Mouse (Mus musculus) MEL (cell line): ENCODE results near the gene Ncf1. TPM values are rescaled to one million over a fixed set of nuclear protein-coding genes. Genes with fewer than 3 reads are reported as not detected.

Experiments
- DNase-seq: peaks from one replicate; pipeline ENCODE4 v3.0.0; 2011; ENCODE audit warnings: low read depth, low spot score
- H3K27ac ChIP-seq: 2 replicates; pipeline ENCODE4 v1.5.1; 2012; ENCODE audit warnings: low read depth, mild to moderate bottlenecking, control low read depth, low read length, moderate library complexity; ENCODE audit not compliant: control insufficient read depth
- H3K27me3 ChIP-seq, 2 experiments: fragments of 150-350 bp in 1 of 2; sonication (generic) in 1 of 2; 2 replicates each; pipeline ENCODE4 v1.6.1; 2012; ENCODE audit warnings: low read length in 2 of 2, mild to moderate bottlenecking in 2 of 2, improper control_type of control experiment in 1 of 2, moderate library complexity in 1 of 2; ENCODE audit not compliant: insufficient read depth in 2 of 2, control insufficient read depth in 1 of 2
- H3K36me3 ChIP-seq, 2 experiments: 2 replicates each; pipeline ENCODE4 v1.6.1; 2012 to 2014; ENCODE audit warnings: low read length in 2 of 2, improper control_type of control experiment in 1 of 2, inconsistent platforms in 1 of 2, mild to moderate bottlenecking in 1 of 2; ENCODE audit not compliant: insufficient read depth in 2 of 2, control insufficient read depth in 1 of 2
- H3K4me1 ChIP-seq, 2 experiments: fragments of 150-350 bp in 1 of 2; sonication (generic) in 1 of 2; 2 replicates each; pipeline ENCODE4 v1.6.1; 2012; ENCODE audit warnings: low read length in 2 of 2, improper control_type of control experiment in 1 of 2, mild to moderate bottlenecking in 1 of 2; ENCODE audit not compliant: insufficient read depth in 2 of 2, control insufficient read depth in 1 of 2
- H3K4me3 ChIP-seq, 2 experiments: fragments of 150-350 bp in 1 of 2; sonication (generic) in 1 of 2; 2 replicates each; pipeline ENCODE4 v1.5.1; 2012; ENCODE audit warnings: low read depth in 2 of 2, low read length in 2 of 2, mild to moderate bottlenecking in 2 of 2, moderate library complexity in 2 of 2, control low read depth in 1 of 2, improper control_type of control experiment in 1 of 2; ENCODE audit not compliant: control insufficient read depth in 1 of 2, insufficient read depth in 1 of 2
- H3K79me2 ChIP-seq: 2 replicates; pipeline ENCODE4 v1.6.1; 2012; ENCODE audit warnings: mild to moderate bottlenecking, low read length, moderate library complexity; ENCODE audit not compliant: control insufficient read depth, poor library complexity, insufficient read depth
- H3K9ac ChIP-seq: 2 replicates; pipeline ENCODE4 v1.6.1; 2012; ENCODE audit warnings: low read depth, mild to moderate bottlenecking, control low read depth, low read length, moderate library complexity; ENCODE audit not compliant: control insufficient read depth, poor library complexity, severe bottlenecking
- H3K9me3 ChIP-seq: fragments of 150-350 bp; sonication (generic); replicated peaks from 2 replicates; pipeline ENCODE4 v1.6.1; 2012; ENCODE audit warnings: mild to moderate bottlenecking, low read length, improper control_type of control experiment, moderate library complexity; ENCODE audit not compliant: insufficient read depth
- BHLHE40 ChIP-seq: IDR thresholded peaks from 2 replicates; pipeline ENCODE4 v1.6.1; 2012; ENCODE audit warnings: low read depth, mild to moderate bottlenecking, inconsistent platforms, low read length, improper control_type of control experiment, borderline replicate concordance
- CTCF ChIP-seq, 3 experiments: IDR thresholded peaks in 2 of 3; conservative IDR thresholded peaks in 1 of 3; 2 replicates each; pipeline ENCODE4 v1.5.1; 2011 to 2012; ENCODE audit warnings: low read length in 3 of 3, low read depth in 2 of 3, mild to moderate bottlenecking in 2 of 3, improper control_type of control experiment in 1 of 3, inconsistent platforms in 1 of 3, mixed read lengths in 1 of 3, moderate library complexity in 1 of 3; ENCODE audit not compliant: control insufficient read depth in 1 of 3, insufficient read depth in 1 of 3, poor library complexity in 1 of 3, severe bottlenecking in 1 of 3
- E2F4 ChIP-seq: IDR thresholded peaks from 2 replicates; pipeline ENCODE4 v1.6.1; 2011; ENCODE audit warnings: low read depth, low read length, improper control_type of control experiment, borderline replicate concordance
- ELF1 ChIP-seq: IDR thresholded peaks from 2 replicates; pipeline ENCODE4 v1.6.1; 2014; ENCODE audit warnings: low read depth, mild to moderate bottlenecking, inconsistent platforms, low read length, improper control_type of control experiment, moderate library complexity
- GABPA ChIP-seq: IDR thresholded peaks from 2 replicates; pipeline ENCODE4 v1.6.1; 2012; ENCODE audit warnings: low read depth, mild to moderate bottlenecking, inconsistent platforms, low read length, improper control_type of control experiment, moderate library complexity
- GATA1 ChIP-seq: IDR thresholded peaks from 2 replicates; pipeline ENCODE4 v1.6.1; 2011; ENCODE audit warnings: low read depth, low read length, improper control_type of control experiment
- MXI1 ChIP-seq: IDR thresholded peaks from 2 replicates; pipeline ENCODE4 v1.6.1; 2011; ENCODE audit warnings: mild to moderate bottlenecking, low read depth, low read length, improper control_type of control experiment
- MYB ChIP-seq: IDR thresholded peaks from 2 replicates; pipeline ENCODE4 v1.6.1; 2011; ENCODE audit warnings: mild to moderate bottlenecking, low read depth, low read length, improper control_type of control experiment
- MYC ChIP-seq: IDR thresholded peaks from 2 replicates; pipeline ENCODE4 v1.6.1; 2011; ENCODE audit warnings: low read depth, mild to moderate bottlenecking, low read length, improper control_type of control experiment, moderate library complexity
- NRF1 ChIP-seq: IDR thresholded peaks from 2 replicates; pipeline ENCODE4 v1.6.1; 2014; ENCODE audit warnings: low read depth, mild to moderate bottlenecking, inconsistent platforms, low read length, improper control_type of control experiment, moderate library complexity; ENCODE audit not compliant: poor library complexity, insufficient read depth, severe bottlenecking
- POLR2A ChIP-seq, 2 experiments: IDR thresholded peaks; 2 replicates each; pipeline ENCODE4 v1.6.1; 2011 to 2012; ENCODE audit warnings: low read length in 2 of 2, mild to moderate bottlenecking in 2 of 2, control low read depth in 1 of 2, improper control_type of control experiment in 1 of 2, low read depth in 1 of 2, moderate library complexity in 1 of 2; ENCODE audit not compliant: control insufficient read depth in 1 of 2, insufficient read depth in 1 of 2, poor library complexity in 1 of 2
- POLR2AphosphoS2 ChIP-seq: IDR thresholded peaks from 2 replicates; pipeline ENCODE4 v1.6.1; 2011; ENCODE audit warnings: low read length, improper control_type of control experiment
- RAD21 ChIP-seq: IDR thresholded peaks from 2 replicates; pipeline ENCODE4 v1.6.1; 2011; ENCODE audit warnings: mild to moderate bottlenecking, low read depth, low read length, improper control_type of control experiment
- RCOR1 ChIP-seq: IDR thresholded peaks from 2 replicates; pipeline ENCODE4 v1.6.1; 2012; ENCODE audit warnings: low read depth, mild to moderate bottlenecking, inconsistent platforms, low read length, improper control_type of control experiment
- SIN3A ChIP-seq: IDR thresholded peaks from 2 replicates; pipeline ENCODE4 v1.6.1; 2012; ENCODE audit warnings: low read length, improper control_type of control experiment, inconsistent platforms
- SMC3 ChIP-seq: IDR thresholded peaks from 2 replicates; pipeline ENCODE4 v1.6.1; 2011; ENCODE audit warnings: low read depth, low read length, improper control_type of control experiment
- TAL1 ChIP-seq: IDR thresholded peaks from 2 replicates; pipeline ENCODE4 v1.6.1; 2012; ENCODE audit warnings: mild to moderate bottlenecking, inconsistent platforms, low read length, moderate library complexity, mixed read lengths
- TBP ChIP-seq: IDR thresholded peaks from 2 replicates; pipeline ENCODE4 v1.8.0; 2011; ENCODE audit warnings: low read depth, low read length, improper control_type of control experiment
- TCF12 ChIP-seq: IDR thresholded peaks from 2 replicates; pipeline ENCODE4 v1.6.1; 2014; ENCODE audit warnings: low read depth, mild to moderate bottlenecking, inconsistent platforms, low read length, improper control_type of control experiment, moderate library complexity
- UBTF ChIP-seq: IDR thresholded peaks from 2 replicates; pipeline ENCODE4 v1.6.1; 2012; ENCODE audit warnings: low read depth, mild to moderate bottlenecking, inconsistent platforms, low read length, improper control_type of control experiment, moderate library complexity, borderline replicate concordance; ENCODE audit not compliant: insufficient read depth
- USF1 ChIP-seq: IDR thresholded peaks from 2 replicates; pipeline ENCODE4 v1.6.1; 2014; ENCODE audit warnings: low read depth, mild to moderate bottlenecking, inconsistent platforms, low read length, improper control_type of control experiment, moderate library complexity
- USF2 ChIP-seq, 2 experiments: IDR thresholded peaks; 2 replicates each; pipeline ENCODE4 v1.6.1; 2011 to 2012; ENCODE audit warnings: improper control_type of control experiment in 2 of 2, low read length in 2 of 2, borderline replicate concordance in 1 of 2, inconsistent platforms in 1 of 2, low read depth in 1 of 2, mild to moderate bottlenecking in 1 of 2; ENCODE audit not compliant: insufficient read depth in 1 of 2
- ZC3H11A ChIP-seq: IDR thresholded peaks from 2 replicates; pipeline ENCODE4 v1.6.1; 2012; ENCODE audit warnings: low read depth, mild to moderate bottlenecking, inconsistent platforms, low read length, improper control_type of control experiment
- ZNF384 ChIP-seq: IDR thresholded peaks from 2 replicates; pipeline ENCODE4 v1.6.1; 2012; ENCODE audit warnings: low read depth, mild to moderate bottlenecking, inconsistent platforms, low read length, improper control_type of control experiment
- polyA plus RNA-seq, 2 experiments: library from polyadenylated mRNA; stranded (reverse) in 1 of 2; unstranded in 1 of 2; fragments of >175 nt in 1 of 2; fragments of >200 nt in 1 of 2; gene quantifications; 2 replicates each; pipeline versions ENCODE4 v1.2.1 to v1.2.4; 2012; ENCODE audit warnings: low replicate concordance in 2 of 2, low read depth in 1 of 2; ENCODE audit not compliant: insufficient read length in 2 of 2, insufficient read depth in 1 of 2, missing spikeins in 1 of 2
- total RNA-seq: library from RNA; depleted of rRNA; stranded (reverse); fragments of 300-350 nt; gene quantifications from 2 replicates; pipeline ENCODE4 v1.2.3, GENCODE M21; 2012

Ncf1 gene
- total and polyA plus RNA-seq, 3 experiments, result 0.58 to 3.3 TPM; not detected in 1

DNA sequence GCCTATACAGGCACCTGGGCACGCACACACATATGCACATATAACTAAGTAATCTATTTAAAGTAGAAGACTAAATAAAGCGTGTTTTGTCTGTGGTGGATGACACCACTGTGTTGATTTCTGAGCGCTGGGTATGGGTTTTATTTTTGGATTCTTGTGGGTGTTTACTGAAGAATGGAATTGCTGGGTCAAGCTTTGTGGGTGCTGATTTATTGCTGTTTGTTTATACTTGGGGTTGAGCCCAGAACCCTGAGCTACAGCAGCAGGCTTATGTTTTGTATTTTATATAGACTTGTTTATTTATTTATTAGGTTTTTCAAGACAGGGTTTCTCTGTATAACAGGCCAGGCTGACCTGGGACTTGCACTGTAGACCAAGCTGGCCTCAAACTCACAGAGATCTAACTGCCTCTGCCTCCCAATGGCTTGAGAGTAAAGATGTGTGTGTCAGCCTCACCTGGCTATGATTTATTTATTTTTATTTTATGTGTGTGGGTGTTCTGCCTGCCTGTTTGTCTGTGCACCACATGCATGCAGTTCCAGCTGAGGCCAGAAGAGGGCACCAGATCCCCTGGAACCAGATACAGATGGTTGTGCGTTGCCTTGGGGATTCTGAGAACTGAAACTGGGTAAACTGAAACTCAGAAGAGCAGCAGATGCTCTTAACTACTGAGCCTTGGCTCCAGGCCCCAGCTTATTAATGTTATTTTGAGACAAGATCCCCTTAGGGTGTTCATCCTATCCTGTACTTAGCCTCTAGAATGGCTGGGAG lies 42.3 kb downstream of the Ncf1 start:
- 0 out of 2 replicates have a peak, but pooled peaks have one; percentile 25 for TF ChIP-seq BHLHE40
- no peak for TF ChIP-seq TAL1
- TF ChIP-seq SMC3, result peak; percentile 87
- peak; percentile 90 for TF ChIP-seq RAD21
- TF ChIP-seq POLR2AphosphoS2, result no peak
- TF ChIP-seq E2F4, result no peak
- no peak for TF ChIP-seq USF2 (IDR thresholded peaks at IDR 0.05; ENCODE audit: borderline replicate concordance in 1 of 2, insufficient read depth in 1 of 2, low read depth in 1 of 2, low read length in 2 of 2)
- TF ChIP-seq RCOR1, result no peak
- TF ChIP-seq ZC3H11A, result peak; percentile 79
- TF ChIP-seq GATA1, result no peak
- no peak for TF ChIP-seq GABPA
- 0 out of 2 replicates have a peak, but pooled peaks have one; percentile 12 for TF ChIP-seq TCF12
- TF ChIP-seq ELF1, result no peak
- TF ChIP-seq MXI1, result no peak
- TF ChIP-seq MYC, result peak; percentile 67
- TF ChIP-seq POLR2A (IDR thresholded peaks at IDR 0.05; ENCODE audit: control insufficient read depth in 1 of 2, insufficient read depth in 1 of 2, low read depth in 1 of 2, low read length in 2 of 2, poor library complexity in 1 of 2), result no peak
- TF ChIP-seq NRF1, result no peak
- TF ChIP-seq CTCF (IDR thresholded peaks at IDR 0.05 in 2 of 3, conservative IDR thresholded peaks at IDR 0.05 in 1 of 3; ENCODE audit: control insufficient read depth in 1 of 3, insufficient read depth in 1 of 3, low read depth in 2 of 3, low read length in 3 of 3, poor library complexity in 1 of 3, severe bottlenecking in 1 of 3), result peak; percentile 96 to 97 (median 96)
- peak; percentile 61 for TF ChIP-seq ZNF384
- no peak for TF ChIP-seq USF1
- TF ChIP-seq MYB, result no peak
- peak; percentile 57; the same call in 1 of the 2 replicates for TF ChIP-seq SIN3A
- TF ChIP-seq TBP, result no peak
- TF ChIP-seq UBTF, result no peak
- no peaks in the 10 kb centered on the region for H3K9me3 ChIP-seq
- H3K27me3 ChIP-seq, result no peaks in the 10 kb centered on the region
- peak; percentile 89 for DNase-seq
- H3K27ac ChIP-seq, result no peak overlapping the region
- H3K9ac ChIP-seq, result no peak overlapping the region
- peaks cover 9% of the 10 kb centered on the region for H3K79me2 ChIP-seq
- peaks cover 2 to 13% of the 10 kb centered on the region in 2 experiments; a peak in 2 of 4 replicates for H3K4me1 ChIP-seq
- 0 out of 4 replicates have a peak overlapping the region, but pooled peaks of 1 of the 2 experiments have one; percentile 26 for H3K4me3 ChIP-seq
- peaks cover 0 to 12% of the 10 kb centered on the region in 2 experiments; a peak in 2 of 4 replicates for H3K36me3 ChIP-seq
